Mouse (Mus musculus) liver, adult 2 months (tissue): ENCODE measurements at regions not wholly inside any gene's neighbourhood (a gene's known extent, or its start where the extent isn't known, plus 50 kb on each side); places are given as distances from the start of the nearest gene placed in this dataset.

Source experiments
- CTCF ChIP-seq: fragments of 200-500 bp; IDR thresholded peaks from 2 replicates; pipeline ENCODE4 v1.5.1; 2011; ENCODE audit warnings: low read depth, low read length, control low read depth
- POLR2A ChIP-seq: fragments of 200-500 bp; IDR thresholded peaks from 2 replicates; pipeline ENCODE4 v1.6.1; 2011; ENCODE audit warnings: low read length, control low read depth; ENCODE audit not compliant: insufficient read depth; ENCODE audit errors: extremely low read depth

- no peak for TF ChIP-seq CTCF
- TF ChIP-seq POLR2A = no peak
Measured at GRCm38 (mm10) chr5:106380631-106381285, 77.2 kb downstream of the Barhl2 start.
